Mouse (Mus musculus): ENCODE measurements around the gene Tmem60. TPM values are rescaled to one million over a fixed set of nuclear protein-coding genes. Genes with fewer than 3 reads are reported as not detected.

Gene Tmem60
- polyA plus RNA-seq, 1 experiment from 2014 or later = 53.1 TPM

DNA sequence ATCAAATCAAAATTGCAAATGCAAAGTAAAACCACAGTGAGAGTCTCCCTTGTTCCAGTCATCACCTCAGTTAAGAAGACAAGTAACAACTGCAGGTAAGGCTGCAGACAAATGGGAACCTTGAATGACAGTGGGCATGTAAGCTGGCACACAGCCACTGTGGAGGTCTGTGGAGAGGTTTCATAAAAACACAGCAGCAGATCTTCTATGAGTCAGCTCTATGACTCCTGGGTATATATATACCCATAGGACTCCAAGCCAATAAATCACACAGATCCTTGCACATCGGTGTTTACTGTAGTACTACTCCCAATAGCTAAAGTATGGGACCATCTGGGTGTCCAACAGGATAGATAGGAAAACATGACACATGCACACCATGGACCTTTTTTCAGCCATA is 8.8 kb upstream of the Tmem60 start:
- no peaks in the 10 kb centered on the region for H3K36me3 ChIP-seq
- no peak overlapping the region for H3K27ac ChIP-seq
- 0 out of 2 replicates have a peak, but pooled peaks cover 4% of the 10 kb centered on the region for H3K4me1 ChIP-seq
- WGBS = 100% methylated on average over 1 of the region's 1 CpGs
- H3K9me3 ChIP-seq = no peaks in the 10 kb centered on the region
- DNase-seq (ENCODE audit: low spot score) = no peak
- no peaks in the 10 kb centered on the region for H3K27me3 ChIP-seq (ENCODE audit: insufficient read depth, poor library complexity, severe bottlenecking)
- no peak overlapping the region for H3K4me3 ChIP-seq

DNA sequence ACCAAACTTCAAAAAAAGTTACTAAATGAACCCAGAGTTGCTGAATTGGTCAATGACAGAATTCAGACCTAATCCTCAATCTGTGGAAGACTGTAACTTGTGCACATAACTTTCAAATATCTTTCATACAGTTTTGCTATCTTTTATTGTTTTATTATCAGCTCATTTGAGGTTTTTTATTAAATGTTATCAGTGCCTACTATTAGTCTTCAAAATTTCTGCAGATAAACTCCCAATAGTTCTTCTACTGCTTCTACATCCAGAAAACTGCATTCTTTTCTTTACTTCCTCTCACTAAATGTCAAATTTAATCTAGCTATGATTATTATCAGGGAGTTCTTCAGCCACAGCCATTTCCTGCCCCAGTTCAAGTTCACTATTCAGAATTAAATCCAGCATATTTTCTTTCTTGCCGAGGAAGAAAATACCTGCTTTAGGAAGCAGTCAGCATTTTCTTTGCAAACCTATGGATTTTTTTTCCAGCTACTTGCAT is 5.0 kb upstream of the Tmem60 start:
- Histone ChIP-seq H3K4me3 (no peak overlapping the region), H3K27me3 (ENCODE audit: insufficient read depth, poor library complexity, severe bottlenecking) (no peaks in the 10 kb centered on the region), H3K9me3 (no peaks in the 10 kb centered on the region), H3K27ac (no peak overlapping the region), H3K4me1 (peaks cover 11% of the 10 kb centered on the region; the same call in 1 of the 2 replicates), H3K36me3 (no peaks in the 10 kb centered on the region)
- DNase-seq (ENCODE audit: low spot score) = no peak
- WGBS = 79% methylated on average over 1 of the region's 1 CpGs

GRCm38 (mm10) chr5:20880386-20880785 is 1.6 kb upstream of the Tmem60 start:
- H3K4me1 ChIP-seq = peaks cover 22% of the 10 kb centered on the region
- no peaks in the 10 kb centered on the region for H3K9me3 ChIP-seq
- no peaks in the 10 kb centered on the region for H3K27me3 ChIP-seq (ENCODE audit: insufficient read depth, poor library complexity, severe bottlenecking)
- 48% methylated on average over 2 of the region's 2 CpGs for whole genome bisulfite sequencing
- H3K27ac ChIP-seq = peak overlapping the region; percentile 97
- DNase-seq (ENCODE audit: low spot score) = no peak
- H3K36me3 ChIP-seq = peaks cover 4% of the 10 kb centered on the region; the same call in 1 of the 2 replicates
- H3K4me3 ChIP-seq = peak overlapping the region; percentile 94

GRCm38 (mm10) chr5:20880797-20881775 is 905 bp upstream of the Tmem60 start:
- Histone ChIP-seq H3K9me3 (no peaks in the 10 kb centered on the region), H3K4me1 (peaks cover 22% of the 10 kb centered on the region), H3K36me3 (peaks cover 11% of the 10 kb centered on the region), H3K27ac (peak overlapping the region; percentile 97), H3K27me3 (ENCODE audit: insufficient read depth, poor library complexity, severe bottlenecking) (no peaks in the 10 kb centered on the region), H3K4me3 (peak overlapping the region; percentile 94)
- peak; percentile 76 for DNase-seq (ENCODE audit: low spot score)
- WGBS = 1% methylated on average over 64 of the region's 64 CpGs

DNA sequence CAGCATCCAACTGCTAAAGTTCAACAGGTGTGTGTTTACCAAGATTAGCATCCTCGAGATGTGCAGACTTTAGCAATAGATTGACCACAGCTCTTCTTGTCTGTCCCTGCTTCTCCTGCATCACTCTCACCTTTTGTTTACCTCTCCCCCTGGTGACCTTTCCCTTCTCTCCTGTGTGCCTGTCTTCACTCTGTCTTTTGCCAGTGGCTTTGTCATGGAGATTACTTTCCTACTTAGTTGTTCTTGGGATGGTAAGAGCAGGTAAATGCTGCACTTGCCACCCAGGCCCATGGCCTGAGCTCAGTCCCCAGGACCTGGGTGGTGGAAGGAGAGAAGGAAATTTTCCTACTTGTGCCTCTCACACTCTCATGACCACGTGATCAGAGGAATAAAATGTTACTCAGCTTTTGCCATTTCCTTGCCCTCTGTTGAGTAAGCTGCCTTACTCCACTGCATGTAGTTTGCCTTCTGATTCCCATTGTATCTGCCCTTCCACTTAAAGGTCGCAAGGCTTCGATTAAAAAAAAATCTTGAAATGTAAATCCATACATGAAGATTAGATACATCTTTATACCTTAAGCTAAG is 2.1 kb downstream of the Tmem60 start:
- H3K27ac ChIP-seq = no peak overlapping the region
- no peak for DNase-seq (ENCODE audit: low spot score)
- peak overlapping the region; percentile 94; the same call in 1 of the 2 replicates for H3K4me3 ChIP-seq
- H3K36me3 ChIP-seq = peaks cover 21% of the 10 kb centered on the region
- whole genome bisulfite sequencing = 74% methylated on average over 4 of the region's 4 CpGs
- H3K27me3 ChIP-seq (ENCODE audit: insufficient read depth, poor library complexity, severe bottlenecking) = no peaks in the 10 kb centered on the region
- no peaks in the 10 kb centered on the region for H3K9me3 ChIP-seq
- peaks cover 14% of the 10 kb centered on the region for H3K4me1 ChIP-seq

GRCm38 (mm10) chr5:20897446-20898167 is 15.6 kb downstream of the Tmem60 start:
- H3K27me3 ChIP-seq (ENCODE audit: insufficient read depth, poor library complexity, severe bottlenecking) = no peaks in the 10 kb centered on the region
- DNase-seq (ENCODE audit: low spot score) = no peak
- no peak overlapping the region for H3K4me3 ChIP-seq
- no peaks in the 10 kb centered on the region for H3K9me3 ChIP-seq
- 71% methylated on average over 2 of the region's 2 CpGs for WGBS
- H3K36me3 ChIP-seq = peaks cover 49% of the 10 kb centered on the region
- no peaks in the 10 kb centered on the region for H3K4me1 ChIP-seq
- no peak overlapping the region for H3K27ac ChIP-seq

- H3K9me3 ChIP-seq = no peaks in the 10 kb centered on the region
- 71% methylated on average over 2 of the region's 2 CpGs for WGBS
- no peak overlapping the region for H3K4me3 ChIP-seq
- no peak overlapping the region for H3K27ac ChIP-seq
- no peaks in the 10 kb centered on the region; the same call in 1 of the 2 replicates for H3K4me1 ChIP-seq
- no peak for DNase-seq (ENCODE audit: low spot score)
- peaks cover 44% of the 10 kb centered on the region for H3K36me3 ChIP-seq
- no peaks in the 10 kb centered on the region for H3K27me3 ChIP-seq (ENCODE audit: insufficient read depth, poor library complexity, severe bottlenecking)
These were observed 22.7 kb downstream of the Tmem60 start for GRCm38 (mm10) chr5:20904647-20905046.

- H3K27ac ChIP-seq = no peak overlapping the region
- no peaks in the 10 kb centered on the region; the same call in 1 of the 2 replicates for H3K4me1 ChIP-seq
- no peak for DNase-seq (ENCODE audit: low spot score)
- H3K9me3 ChIP-seq = no peaks in the 10 kb centered on the region
- H3K4me3 ChIP-seq = no peak overlapping the region
- peaks cover 40% of the 10 kb centered on the region for H3K36me3 ChIP-seq
- H3K27me3 ChIP-seq (ENCODE audit: insufficient read depth, poor library complexity, severe bottlenecking) = no peaks in the 10 kb centered on the region
- 81% methylated on average over 2 of the region's 2 CpGs for WGBS
These were observed 23.4 kb downstream of the Tmem60 start for GRCm38 (mm10) chr5:20905437-20905836.

- Histone ChIP-seq H3K4me3 (no peak overlapping the region), H3K27me3 (ENCODE audit: insufficient read depth, poor library complexity, severe bottlenecking) (no peaks in the 10 kb centered on the region), H3K36me3 (peaks cover 33% of the 10 kb centered on the region), H3K9me3 (no peaks in the 10 kb centered on the region), H3K4me1 (no peaks in the 10 kb centered on the region; the same call in 1 of the 2 replicates), H3K27ac (no peak overlapping the region)
- WGBS = 91% methylated on average over 7 of the region's 7 CpGs
- no peak for DNase-seq (ENCODE audit: low spot score)
These were observed 24.2 kb downstream of the Tmem60 start for GRCm38 (mm10) chr5:20906191-20906590.

- Histone ChIP-seq H3K27ac (no peak overlapping the region), H3K4me3 (no peak overlapping the region), H3K9me3 (no peaks in the 10 kb centered on the region), H3K27me3 (ENCODE audit: insufficient read depth, poor library complexity, severe bottlenecking) (no peaks in the 10 kb centered on the region), H3K36me3 (peaks cover 10% of the 10 kb centered on the region; the same call in 1 of the 2 replicates), H3K4me1 (no peaks in the 10 kb centered on the region)
- DNase-seq (ENCODE audit: low spot score) = no peak
- WGBS = 84% methylated on average over 2 of the region's 2 CpGs
These were observed 29.8 kb downstream of the Tmem60 start for GRCm38 (mm10) chr5:20911741-20912140.

GRCm38 (mm10) chr5:20913372-20914275 is 31.6 kb downstream of the Tmem60 start:
- 75% methylated on average over 11 of the region's 11 CpGs for WGBS
- H3K27ac ChIP-seq = no peak overlapping the region
- DNase-seq (ENCODE audit: low spot score) = no peak
- H3K36me3 ChIP-seq = no peaks in the 10 kb centered on the region
- no peaks in the 10 kb centered on the region for H3K4me1 ChIP-seq
- H3K4me3 ChIP-seq = no peak overlapping the region
- no peaks in the 10 kb centered on the region for H3K27me3 ChIP-seq (ENCODE audit: insufficient read depth, poor library complexity, severe bottlenecking)
- no peaks in the 10 kb centered on the region for H3K9me3 ChIP-seq

DNA sequence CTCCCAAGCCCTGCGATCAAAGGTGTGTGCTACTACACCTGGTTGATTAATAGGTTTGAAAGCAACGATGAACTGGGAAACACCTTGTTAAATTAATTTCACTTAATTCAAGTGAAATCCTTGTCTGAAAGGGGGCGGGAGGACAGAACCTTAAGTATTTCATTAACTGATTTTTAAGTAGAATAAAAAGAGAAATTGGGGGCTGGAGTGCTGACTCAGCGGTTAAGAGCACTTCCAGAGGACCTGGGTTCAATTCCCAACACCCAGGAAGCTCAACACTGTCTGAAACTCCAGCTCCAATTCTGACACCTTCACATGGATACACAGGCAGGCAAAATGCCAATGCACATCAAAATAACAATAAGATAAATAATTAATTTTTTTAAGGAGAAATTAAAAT is 37.0 kb downstream of the Tmem60 start:
- DNase-seq (ENCODE audit: low spot score) = no peak
- H3K9me3 ChIP-seq = no peaks in the 10 kb centered on the region
- no peak overlapping the region for H3K27ac ChIP-seq
- no peaks in the 10 kb centered on the region for H3K4me1 ChIP-seq
- H3K36me3 ChIP-seq = no peaks in the 10 kb centered on the region
- no peaks in the 10 kb centered on the region for H3K27me3 ChIP-seq (ENCODE audit: insufficient read depth, poor library complexity, severe bottlenecking)
- no peak overlapping the region for H3K4me3 ChIP-seq
- 93% methylated on average over 4 of the region's 4 CpGs for WGBS

Data from heart, embryonic 10.5 days (tissue).